Mouse (Mus musculus) brain, embryonic 14.5 days (tissue): ENCODE measurements around the gene 1700015F17Rik. TPM values are rescaled to one million over a fixed set of nuclear protein-coding genes. Genes with fewer than 3 reads are reported as not detected.

Experiments
- DNase-seq: peaks from one replicate; pipeline ENCODE4 v3.0.0-alpha.2; 2011; ENCODE audit warnings: low read depth
- CTCF ChIP-seq: fragments of 200-500 bp; IDR thresholded peaks from 2 replicates; pipeline ENCODE4 v1.5.1; 2012; ENCODE audit warnings: inconsistent platforms, mild to moderate bottlenecking, moderate library complexity, borderline replicate concordance; ENCODE audit not compliant: insufficient read depth, insufficient read length; ENCODE audit errors: extremely low read depth
- POLR2A ChIP-seq: fragments of 200-500 bp; IDR thresholded peaks from 2 replicates; pipeline ENCODE4 v1.6.1; 2012; ENCODE audit warnings: mild to moderate bottlenecking, inconsistent platforms, borderline replicate concordance; ENCODE audit not compliant: poor library complexity, insufficient read depth, insufficient read length, severe bottlenecking; ENCODE audit errors: extremely low read depth
- polyA plus RNA-seq: library from polyadenylated mRNA; depleted of rRNA; stranded (reverse); fragments of >200 nt; gene quantifications from 2 replicates; pipeline ENCODE4 v1.2.3, GENCODE M21; 2012

Gene 1700015F17Rik
- polyA plus RNA-seq, 1 experiment, result not detected

DNA sequence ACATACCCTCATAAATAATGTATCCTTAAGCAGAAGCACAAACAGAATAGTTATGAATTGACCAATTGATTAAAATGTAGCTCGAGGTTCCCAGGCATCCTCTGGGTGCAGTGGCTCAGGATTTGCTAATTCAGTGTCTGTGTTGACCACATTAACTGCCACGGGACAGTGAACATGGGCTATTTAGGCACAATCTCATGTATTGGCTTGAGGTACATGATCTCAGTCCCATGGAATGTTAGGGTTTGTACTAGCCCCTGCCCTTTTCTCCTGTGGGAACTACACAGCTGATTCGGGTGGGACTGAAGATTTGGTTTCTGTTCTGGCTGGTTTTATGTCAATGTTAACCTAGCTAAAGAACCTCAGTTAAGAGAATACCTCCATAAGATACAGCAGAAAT is 17.4 kb upstream of the 1700015F17Rik start:
- peak; percentile 55 for DNase-seq
- TF ChIP-seq CTCF, result no peak

DNA sequence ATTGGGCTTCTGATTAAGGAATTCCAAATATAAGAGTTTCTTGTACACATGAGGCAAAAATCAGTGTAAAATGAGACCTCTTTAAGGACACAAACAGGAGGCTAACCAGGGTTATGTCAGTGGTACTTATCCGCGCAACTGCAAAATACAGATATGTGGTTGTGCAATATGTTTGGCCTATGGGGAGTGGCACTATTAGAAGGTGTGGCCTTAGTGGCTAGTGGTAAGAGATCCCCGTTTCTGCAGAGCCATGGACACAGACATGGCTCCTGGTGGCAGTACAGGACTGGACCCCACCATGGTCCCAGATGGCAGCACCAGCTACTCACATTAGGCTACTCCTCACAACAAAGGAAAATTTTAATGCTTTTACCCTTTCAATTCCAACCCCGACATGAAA is 16.1 kb upstream of the 1700015F17Rik start:
- no peak for DNase-seq
- TF ChIP-seq POLR2A (no peak), CTCF (no peak)

DNA sequence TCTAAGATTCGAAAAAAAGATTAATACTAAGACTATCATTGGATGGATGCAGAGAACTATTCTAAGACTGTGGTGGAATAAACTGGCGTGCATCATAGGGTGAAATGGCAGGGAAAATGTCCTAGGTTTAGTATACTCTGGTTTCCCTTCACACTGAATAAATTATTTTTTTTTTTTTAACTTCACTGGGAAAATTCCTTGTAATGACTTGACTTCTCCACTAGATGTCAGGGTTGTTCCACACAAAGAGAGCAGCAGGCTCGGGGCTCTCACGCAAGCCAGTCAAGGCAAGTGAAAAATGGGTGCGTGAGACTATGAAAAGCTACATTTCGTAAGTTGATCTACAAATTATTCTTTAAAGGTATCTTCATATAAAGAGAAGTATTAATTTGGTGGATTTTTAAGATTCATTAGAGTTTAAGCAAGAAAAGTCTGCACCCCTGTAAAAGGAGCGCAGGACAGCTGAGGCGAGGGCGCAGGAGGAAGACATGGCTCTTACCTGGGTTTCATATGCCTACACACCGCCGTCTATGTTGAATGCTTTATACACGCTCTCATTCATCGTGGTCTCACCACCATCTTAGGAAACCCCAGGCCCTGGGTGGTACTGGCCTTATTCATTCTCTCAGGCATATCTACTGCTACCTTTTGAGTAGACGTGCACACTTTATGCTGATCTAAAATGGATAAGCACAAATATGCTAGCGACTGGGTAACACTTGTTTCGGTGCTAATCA is 15.5 kb upstream of the 1700015F17Rik start:
- TF ChIP-seq POLR2A (no peak), CTCF (peak; percentile 76; the same call in 1 of the 2 replicates)
- peak; percentile 86 for DNase-seq

DNA sequence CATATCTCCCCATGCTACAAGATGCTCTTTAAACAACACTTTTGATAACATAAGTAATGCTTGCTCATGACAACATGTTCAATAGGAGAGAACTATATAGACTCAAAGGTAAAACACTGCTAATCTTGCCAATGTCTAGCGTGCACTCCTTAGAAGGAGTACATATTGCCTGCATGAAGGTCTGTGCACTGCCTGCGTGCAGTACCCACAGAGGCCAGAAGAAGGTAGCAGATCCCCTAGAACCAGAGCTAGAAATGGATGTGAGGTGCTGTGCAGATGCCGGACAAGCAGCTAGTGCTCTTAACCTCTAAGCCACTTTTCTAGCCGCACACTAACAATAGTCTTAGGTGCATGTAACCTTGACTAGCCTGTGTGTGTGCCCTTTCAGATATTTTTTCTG is 13.2 kb upstream of the 1700015F17Rik start:
- no peak for DNase-seq
- TF ChIP-seq POLR2A (no peak), CTCF (no peak)

DNA sequence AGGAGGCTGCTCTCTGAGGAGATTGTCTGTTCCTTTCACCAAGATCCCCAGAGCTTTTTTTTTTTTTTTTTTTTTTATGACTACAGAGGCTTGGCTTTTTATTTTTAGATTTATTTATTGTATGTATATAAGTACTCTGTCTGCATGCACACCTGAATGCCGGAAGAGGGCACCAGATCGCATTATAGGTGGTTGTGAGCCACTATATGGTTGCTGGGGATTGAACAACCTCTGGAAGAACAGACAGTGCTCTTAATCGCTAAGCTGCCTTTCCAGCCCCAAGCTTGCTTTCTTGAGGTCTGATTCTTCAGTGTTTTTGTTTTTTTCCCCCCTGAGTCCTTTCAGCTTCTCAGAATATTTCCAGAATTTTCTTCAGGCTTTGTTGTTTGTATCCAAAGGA is 7.1 kb upstream of the 1700015F17Rik start:
- no peak for TF ChIP-seq CTCF
- no peak for TF ChIP-seq POLR2A
- no peak for DNase-seq

DNA sequence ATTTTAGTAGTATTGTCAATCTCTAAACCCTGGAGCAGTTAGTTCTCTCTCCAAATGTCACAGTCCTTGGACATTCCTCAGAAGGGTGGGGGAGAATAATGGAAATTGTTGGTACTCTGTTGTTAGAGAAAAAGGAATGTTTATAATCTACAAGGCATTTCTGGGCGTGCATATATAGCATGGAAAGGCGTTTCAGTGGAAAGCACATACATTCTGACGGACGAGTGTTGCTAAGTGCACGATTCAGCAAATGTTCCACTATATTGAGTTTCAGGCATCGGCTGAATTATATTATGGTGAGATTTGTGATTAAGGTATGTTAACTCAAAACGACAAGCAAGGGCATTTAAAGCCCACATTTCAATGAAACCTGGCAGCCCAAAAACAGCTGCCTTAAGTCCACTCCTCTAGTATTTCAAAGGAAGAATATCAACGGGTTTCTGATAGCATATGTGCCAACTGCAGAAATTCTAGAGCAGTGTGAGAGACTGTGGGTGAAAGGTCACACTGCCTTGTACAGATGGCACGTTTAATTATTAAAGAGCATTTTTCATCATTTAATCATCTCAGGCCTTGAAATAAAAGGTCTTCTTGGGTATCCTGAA is 4.4 kb upstream of the 1700015F17Rik start:
- no peak for TF ChIP-seq POLR2A

DNA sequence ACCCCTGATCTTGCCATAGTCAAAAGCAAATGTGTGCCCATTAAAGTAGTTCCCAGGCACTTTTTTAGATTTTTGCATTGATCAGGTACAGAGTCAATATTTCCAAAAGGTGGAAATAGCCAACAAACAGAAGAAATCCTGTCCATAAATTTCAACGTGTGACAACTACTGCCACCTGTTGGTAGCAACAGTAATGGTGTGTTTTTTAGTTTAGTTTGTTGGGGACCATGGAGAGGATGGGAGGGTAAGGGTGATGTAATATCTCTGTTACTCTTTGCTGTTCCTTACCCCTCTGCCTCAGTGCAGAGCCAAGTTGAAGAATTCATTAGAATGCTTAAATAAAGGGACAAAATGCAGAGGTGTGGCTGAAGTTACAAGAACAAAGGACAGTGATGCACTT is 2.7 kb upstream of the 1700015F17Rik start:
- peak; percentile 60 for DNase-seq
- no peak for TF ChIP-seq POLR2A
- TF ChIP-seq CTCF, result peak; percentile 40; the same call in 1 of the 2 replicates

More for the DNA sequence above, 4.4 kb upstream of the 1700015F17Rik start:
- DNase-seq, result no peak

DNA sequence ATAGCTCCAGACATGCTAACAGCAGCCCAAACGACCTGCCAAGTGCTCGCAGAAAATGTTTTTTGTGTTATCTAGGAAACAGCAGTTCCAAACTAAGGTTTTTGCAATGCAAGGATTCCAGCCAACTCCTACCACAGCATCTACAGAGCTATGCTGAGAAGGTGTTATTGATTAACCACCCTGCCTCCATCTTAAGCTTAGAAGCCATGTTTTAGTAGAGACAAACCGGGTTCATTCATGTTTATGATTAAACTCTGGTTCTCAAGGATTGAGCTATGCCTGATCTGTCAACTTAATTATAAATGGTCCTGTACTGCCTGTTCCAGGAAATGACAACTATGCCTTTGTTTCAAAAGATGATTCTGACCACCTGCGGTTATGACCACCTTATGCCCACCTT is 2.8 kb downstream of the 1700015F17Rik start:
- TF ChIP-seq CTCF, result no peak
- TF ChIP-seq POLR2A, result no peak
- DNase-seq, result no peak

DNA sequence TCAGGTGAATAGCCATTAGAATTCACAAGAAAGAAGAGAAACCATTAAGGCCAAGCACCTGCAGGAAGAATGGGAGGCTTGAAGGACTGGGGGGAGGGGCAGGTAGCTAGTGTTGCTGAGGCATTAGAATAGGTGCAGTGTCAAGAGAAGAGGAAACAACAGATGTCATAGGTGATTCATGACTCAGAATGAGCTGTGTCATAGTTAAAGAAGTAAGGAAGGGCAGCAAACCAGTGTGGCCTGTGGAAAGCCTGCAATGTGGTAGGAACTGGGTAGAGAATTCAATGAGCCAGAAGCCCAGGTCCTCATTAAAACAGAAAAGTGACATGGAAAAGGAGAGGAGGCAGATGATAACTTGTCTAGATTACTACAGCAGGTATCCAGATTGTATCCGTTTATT is 13.7 kb downstream of the 1700015F17Rik start:
- TF ChIP-seq POLR2A, result no peak
- no peak for TF ChIP-seq CTCF

DNA sequence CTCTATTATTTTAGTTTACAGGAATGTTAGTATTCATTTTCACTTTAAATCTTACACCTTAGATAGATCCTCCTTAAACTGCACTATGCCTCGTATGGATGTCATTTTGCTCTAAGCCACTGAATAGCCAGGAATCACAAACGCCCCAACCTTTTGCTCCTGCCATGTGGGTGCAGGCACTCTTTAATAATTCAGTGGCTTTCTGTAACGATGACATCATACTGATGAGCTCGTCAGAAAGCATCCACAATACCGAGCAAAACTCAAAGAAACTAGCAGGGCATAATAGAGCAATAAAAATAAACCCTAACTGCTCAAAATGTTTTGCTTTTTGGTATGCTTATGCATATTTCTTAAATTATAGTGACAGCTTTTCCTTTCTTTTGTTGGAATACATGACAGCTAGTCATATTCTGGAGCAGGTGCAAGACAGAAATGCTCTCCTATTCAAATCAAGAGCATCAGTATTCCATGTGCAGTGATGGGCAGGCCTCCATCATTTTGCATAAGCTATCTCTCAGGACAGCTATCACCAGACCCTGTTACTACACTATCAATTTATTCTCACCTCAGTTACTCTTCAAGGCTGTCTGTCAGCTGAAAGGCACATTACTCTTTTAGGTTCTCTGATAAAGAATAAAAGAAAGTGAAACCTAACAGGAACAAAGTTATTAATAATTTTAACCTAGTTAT is 47.1 kb downstream of the 1700015F17Rik start:
- TF ChIP-seq CTCF, result no peak
- no peak for TF ChIP-seq POLR2A
- DNase-seq, result peak; percentile 56

More for the DNA sequence above, 13.7 kb downstream of the 1700015F17Rik start:
- DNase-seq, result no peak

DNA sequence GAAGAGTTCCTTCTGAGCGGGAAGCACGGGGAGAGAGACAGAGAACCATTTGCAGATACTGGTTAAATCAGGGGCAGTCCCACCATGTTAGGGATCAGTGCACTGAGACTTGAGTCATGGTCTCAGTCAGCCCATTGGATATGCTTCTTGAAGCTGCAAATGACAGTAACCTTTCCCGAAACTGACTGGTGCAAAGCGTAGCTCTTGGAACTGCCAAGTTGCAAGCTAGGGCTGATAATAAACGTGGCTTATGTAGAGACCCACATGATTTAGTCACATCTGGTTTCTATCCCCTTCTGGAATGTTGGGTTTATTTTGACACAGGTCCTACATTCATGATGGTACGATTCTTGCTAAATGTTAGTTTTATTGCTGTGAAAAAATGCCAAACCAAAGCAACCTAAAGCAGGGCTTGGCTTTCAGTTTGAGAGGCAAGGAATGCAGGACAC is 55.2 kb downstream of the 1700015F17Rik start:
- DNase-seq, result no peak
- TF ChIP-seq CTCF (no peak), POLR2A (no peak)
